Mouse (Mus musculus) ovary, postnatal 36 days (tissue): ENCODE measurements around the gene Shisal2b.
"Not testable (repeated sequence)": the region's sequence is repeated elsewhere in the genome, so short reads cannot be mapped to it uniquely, and the experiment has no call there.

ENCODE experiments used
- DNase-seq: peaks from one replicate; pipeline ENCODE4 v3.0.0; 2022; ENCODE audit warnings: low spot score, mixed read lengths

The Shisal2b gene

DNA sequence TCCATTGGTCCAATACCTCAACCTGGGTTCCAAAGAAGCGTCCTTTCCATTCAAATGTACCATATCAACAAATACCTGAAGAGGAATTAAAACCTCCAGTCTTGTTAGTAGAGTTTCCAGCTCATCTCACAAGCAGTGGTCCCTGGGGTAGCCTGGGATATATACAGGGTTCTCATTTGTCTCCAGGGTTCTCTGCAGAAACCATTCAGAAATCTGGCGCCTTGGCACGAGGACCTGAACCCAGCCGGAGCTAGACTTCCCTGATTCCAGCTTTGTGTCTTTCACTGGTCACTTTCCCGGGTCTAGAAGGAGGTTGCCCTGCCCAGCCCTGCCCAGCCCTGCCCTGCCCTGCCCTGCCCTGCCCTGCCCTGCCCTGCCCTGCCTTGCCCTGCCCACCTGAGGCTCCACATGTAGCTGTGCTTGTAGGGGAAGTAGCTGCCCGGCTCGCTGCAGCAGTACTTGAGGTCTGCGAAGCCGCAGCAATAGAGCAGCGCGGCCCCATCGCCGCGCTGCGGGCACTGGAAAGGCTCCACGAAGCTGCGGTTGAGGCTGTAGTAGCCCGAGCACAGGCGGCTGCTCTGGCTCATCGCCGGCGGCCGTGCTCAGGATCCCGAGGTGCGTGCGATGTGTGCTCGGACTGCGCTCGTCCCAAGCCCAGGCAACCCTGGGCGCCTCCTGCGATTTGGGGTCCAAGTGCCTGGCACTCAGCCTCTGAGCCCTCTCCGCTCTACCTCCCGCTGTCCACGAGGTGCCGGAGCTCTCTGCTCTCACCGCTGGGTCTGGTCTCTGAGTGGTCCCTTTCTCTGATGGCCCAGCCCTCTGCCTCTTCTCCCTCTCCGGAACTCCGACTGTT lies at the start of gene Shisal2b:
TSS of gene Shisal2b (minus strand) at position 767 of the 853 bp plus-strand sequence.
- peak; percentile 52 for DNase-seq

DNA sequence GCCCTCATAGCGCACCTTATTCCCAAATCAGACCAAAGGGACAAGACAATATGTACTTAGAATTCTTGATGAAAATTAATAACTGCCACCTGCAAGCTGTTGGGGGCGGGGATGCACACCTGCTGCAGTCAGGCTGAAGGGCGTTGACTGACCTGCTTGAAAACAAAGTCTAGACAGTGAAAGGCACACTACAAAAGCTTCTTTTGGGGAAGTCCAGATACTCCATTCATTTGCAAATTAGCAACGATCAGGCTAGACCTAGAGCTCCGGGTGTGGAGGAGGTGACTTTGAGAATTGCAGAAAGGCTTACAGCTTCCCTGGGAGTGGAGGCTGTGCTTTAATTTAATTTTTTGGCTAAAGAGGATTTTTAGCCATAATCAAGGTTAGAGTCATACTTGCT lies 47.9 kb upstream of the Shisal2b start:
- DNase-seq: not testable (repeated sequence)

DNA sequence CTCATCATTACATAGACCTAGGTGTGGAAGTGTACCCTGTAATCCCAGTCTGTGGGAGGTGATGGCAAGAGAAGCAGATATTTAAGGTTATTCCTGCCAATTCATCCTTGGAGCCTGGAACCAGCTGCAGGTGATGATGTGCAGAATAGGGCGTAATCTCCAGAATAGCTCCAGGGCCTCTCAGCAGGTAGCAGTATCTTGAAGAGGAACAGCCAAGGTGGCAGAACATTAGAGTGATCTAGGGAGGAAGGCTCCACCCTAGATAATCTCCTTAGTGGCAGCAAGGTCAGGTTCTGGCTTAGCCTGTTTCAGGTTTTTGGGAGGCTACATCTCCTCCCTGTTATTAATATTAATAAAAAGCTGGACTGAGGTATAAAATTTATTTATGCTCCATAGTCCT lies 47.3 kb upstream of the Shisal2b start:
- DNase-seq: not testable (repeated sequence)

DNA sequence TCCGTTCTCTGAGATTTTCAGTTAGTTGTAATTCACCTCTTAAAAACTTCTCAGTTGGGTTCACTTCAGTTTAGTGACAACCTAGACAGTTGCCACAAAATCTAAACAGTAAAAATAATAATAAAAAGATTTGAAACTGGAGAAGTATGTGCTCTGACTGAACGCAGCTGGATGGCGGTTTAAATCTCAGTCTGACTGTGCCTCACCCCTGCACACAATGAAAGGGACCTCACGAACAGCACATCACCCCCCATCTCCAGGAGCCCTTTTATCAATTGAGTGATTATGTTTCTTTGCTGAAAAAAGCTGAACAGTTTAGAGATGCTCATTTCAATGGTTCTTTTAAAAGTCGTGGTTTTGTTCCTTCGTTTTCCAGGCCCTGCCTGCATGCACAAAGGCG lies 45.0 kb upstream of the Shisal2b start:
- no peak for DNase-seq

DNA sequence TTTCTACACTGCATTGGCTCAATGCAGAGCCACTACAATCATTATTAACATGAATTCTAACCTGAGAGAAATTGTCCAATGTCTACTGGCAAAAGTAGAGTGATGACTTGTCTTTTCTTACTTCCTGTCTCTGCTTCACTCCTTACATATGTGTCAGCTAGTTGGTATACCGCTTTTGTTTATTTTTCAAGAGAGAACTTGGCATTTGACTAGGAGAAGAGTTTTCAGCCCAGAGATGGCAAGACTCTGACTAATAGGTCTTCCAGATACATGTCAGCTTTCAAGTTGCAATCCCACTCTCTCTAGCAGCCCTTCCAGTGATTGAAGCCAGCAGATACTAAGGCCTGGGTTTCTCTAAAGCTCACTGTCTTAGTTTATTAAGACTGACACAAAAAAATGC lies 31.1 kb upstream of the Shisal2b start:
- DNase-seq: no peak

DNA sequence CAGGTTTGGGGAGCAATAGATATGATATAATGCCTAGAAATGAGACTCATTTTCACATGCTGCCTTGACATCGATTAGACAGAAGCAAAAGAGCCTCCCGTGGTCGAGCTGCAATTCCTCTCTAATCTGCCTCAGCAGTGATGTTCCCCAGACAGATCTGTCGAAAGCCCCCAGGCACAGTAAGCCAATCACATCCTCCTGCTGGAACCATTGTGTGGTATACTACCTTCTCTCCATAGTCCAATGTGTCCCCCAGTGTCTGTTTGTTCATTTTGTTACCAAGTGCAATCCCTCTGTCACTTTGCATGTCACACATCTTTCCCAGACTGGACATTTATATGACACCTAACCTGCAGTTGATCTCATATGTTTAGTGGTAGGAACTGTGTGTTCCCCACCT lies 28.6 kb upstream of the Shisal2b start:
- DNase-seq: no peak

DNA sequence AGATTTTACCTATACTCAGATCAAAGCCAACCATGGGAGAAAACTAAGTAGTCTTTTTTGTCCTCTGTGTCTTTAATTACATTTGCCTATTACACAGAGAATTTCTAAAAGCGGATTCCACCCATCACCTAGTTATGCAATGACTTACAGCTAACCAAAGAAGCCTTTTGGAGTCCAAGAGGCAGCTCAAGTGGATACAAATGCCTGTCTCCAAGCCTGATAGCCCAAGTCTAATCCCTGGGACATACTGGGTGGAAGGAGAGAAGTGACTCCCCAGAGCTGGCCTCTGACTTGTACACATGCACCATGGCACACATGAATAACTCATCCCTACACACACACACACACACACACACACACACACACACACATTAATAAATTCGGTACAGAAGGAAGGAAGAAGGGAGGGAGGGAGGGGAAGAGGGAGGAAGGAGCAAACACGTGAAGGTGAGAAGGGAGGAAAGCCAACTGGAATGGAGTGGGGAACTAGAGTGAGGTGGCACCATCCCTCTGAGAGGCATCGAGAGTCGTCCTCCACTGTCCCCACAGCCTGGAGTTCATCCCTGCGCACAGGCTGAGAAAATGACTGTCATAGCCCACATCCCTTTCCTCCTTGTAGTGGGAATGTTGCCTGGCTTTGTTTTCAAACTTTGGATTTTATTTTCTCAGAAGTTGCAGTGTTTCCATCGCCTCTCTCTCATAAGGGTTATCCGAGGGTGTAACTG lies 22.8 kb upstream of the Shisal2b start:
- no peak for DNase-seq

DNA sequence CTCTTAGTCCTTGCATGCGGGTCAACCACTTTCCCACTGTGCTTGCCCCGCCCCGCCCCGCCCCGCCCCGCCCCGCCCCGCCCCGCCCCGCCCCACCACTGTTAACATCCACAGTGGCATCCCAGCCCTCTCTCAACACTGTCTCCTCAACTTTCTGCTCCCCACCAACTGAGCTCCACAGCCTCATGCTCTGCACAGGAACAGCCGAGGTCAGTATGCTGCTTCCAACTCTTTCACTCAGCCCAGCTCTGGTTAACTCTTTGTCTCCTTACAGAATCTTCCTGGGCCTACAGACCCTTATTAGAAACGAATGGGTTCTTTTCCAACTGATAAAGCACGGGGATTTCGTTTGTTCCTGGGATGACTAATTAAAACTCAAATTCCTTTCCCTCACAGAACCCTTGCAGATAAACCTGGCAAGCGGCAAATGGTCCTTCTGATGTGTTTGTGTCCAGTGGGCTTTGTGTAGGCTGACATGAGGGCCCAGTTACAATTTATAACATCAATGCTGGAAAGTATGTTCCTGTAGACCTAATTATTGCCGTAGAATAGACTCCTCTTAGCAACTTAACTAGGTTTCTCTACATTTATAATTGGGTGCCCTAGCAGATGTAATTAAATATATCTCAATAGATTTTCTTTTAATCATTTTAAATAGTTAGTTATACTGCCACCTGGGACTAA lies 20.0 kb upstream of the Shisal2b start:
- no peak for DNase-seq

DNA sequence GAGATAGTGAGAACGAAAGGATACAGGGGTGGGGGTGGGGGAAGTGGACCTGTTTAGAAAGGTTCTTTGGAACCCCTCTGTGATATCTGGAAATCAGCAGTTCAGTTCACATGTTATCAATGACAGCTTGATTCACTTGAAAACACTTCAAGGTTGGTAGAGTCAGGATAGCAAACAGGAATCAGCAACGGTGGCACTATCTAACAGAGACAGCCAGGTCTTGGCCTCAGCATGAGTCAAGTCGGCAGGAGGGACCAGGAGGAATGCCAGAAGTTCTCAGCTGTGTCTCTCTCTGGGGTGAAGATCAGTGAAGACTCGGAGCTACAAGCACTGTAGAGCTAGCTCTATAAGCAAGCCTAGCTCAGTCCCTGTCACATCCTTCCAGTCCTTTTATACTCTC lies 14.8 kb upstream of the Shisal2b start:
- DNase-seq: no peak

DNA sequence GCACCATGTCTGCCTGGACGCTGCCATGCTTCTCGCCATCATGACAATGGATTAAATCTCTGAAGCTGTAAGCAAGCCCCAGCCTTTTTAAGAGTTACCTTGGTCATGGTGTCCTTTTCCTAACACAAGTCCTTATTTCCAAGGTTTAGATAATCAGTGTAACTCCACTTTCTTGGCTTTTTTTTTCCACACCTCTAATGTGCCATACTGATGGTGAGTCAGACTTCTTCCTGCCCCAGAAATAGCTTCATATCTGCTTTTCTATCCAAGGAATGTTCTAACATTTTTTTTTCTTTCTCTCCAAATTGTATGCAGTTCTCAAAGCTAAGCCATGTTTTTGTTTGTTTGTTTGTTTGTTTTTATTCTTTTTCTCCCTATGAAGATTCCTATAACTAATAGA lies 6.2 kb upstream of the Shisal2b start:
- no peak for DNase-seq

DNA sequence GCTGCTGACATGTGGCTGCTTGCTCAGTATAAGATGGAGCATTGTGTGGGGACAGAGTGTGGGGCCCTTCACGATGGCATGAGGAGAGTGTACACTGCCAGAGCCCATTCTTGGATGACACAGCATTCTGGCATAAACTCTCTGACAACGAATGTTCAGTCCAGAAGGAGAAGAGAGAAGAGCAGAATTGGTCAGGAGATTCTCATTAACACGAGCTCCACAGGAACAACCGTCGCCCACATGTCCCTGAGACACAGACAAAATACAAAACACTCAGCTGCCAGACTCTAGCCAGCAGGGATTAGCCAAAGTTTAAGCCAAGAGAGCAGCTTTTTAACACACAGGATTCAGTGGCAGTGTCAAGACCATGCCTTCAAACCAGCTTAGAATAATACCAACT lies 3.0 kb upstream of the Shisal2b start:
- no peak for DNase-seq

DNA sequence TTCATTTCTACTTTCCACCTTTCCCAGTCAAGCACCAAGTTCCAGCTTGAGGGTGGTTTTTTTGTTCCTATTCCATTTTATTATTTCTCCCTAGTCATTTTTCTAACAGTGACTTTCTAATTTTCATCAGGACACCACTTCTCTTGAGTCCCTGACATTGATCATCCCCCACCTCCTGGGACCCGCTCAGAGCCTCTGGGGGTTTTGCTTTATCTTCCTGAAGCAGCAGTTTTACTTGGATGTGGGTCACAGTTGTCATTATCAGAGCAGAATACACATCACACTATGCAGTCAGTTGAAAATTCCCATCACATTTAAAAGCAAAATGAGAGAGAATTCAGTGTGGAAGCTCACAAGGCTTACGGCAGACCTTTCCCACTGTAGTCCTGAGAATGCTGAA lies 10.0 kb downstream of the Shisal2b start:
- no peak for DNase-seq

DNA sequence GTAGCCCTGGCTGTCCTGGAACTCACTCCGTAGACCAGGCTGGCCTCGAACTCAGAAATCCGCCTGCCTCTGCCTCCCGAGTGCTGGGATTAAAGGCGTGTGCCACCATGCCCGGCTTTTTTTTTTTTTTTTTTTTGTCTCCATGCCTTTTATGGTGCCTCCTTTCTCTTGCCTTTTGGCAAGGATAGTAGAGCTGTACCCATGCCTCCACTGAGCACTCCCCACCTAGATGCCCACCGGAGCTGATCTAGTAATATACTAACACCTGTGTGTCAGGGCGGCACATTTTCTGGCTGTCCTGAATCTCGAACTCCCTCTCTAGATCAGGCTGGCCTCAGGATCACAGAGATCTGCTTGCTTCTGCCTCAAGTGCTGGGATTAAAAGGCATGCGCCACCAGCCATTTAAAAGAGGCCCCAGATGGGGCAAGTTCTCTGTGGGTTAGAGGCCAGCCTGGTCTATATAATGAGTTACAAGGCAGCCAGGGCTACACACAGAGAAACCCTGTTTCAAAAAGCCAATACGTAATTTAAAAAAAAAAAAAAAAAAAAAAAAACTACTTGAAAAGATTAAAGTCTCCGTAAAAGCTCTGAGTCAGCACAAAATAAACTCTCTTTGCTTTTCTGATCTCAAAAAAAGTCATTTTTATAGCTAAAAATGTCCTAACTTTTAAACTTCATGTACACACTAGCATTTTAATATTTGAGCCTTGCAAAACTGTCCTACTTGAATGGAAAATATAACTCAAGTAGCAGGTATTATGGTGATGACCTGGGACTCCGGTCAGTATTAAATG lies 20.2 kb downstream of the Shisal2b start:
- DNase-seq: no peak

DNA sequence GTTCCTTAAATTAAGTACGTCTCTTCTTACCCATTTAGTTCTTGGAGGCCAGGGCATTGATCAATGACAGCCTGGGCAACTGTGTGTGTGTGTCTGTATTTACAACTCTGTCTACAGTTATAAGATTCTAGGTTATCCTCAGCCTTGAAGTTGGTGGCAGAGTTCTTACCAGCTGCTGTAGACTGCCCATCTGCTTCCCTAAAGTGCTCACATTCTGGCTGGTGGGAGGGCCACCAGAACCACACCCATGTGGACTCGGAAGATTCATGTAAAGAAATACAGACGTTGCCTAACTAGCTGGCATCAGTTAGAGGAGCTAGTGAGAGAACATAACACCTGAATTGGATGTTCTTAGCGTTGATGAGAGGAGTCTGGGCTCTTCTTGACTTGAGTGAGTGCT lies 21.8 kb downstream of the Shisal2b start:
- no peak for DNase-seq

DNA sequence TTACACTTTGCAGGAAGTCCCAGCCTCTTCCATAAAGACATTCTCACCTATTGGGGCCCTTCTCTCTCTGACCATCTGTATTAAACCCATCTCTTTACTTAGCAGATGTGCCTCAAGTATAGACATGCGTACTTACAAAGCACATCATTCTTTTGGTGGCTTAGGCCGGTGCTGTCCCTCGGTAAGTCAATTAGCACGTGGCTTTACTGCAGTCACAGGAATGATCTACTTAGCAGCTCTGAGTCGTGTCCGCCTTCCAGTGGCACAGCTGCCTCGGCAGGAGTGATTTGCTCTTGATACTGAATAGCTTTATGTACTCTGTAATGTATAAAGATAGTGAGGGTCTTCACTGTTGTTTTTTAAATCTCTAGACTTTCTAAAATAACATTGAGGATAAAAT lies 26.1 kb downstream of the Shisal2b start:
- no peak for DNase-seq

DNA sequence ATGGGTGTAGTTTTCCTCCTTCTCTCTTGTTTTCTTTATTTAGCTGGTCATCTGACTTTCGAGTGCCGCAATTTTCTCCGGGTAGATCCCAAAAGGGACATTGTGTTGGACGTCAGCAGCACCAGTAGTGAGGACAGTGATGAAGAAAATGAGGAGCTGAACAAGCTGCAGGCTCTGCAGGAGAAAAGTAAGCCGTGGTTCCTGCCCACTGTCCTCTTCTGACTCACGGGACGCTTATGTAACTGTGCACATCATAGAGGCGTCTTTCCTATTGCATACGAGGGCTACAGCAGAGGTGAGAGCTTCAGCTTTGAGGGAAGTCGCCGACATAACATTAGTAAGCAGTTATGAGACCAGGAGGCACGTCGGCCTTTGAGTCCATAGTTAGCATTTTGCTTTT lies 30.9 kb downstream of the Shisal2b start:
- no peak for DNase-seq

DNA sequence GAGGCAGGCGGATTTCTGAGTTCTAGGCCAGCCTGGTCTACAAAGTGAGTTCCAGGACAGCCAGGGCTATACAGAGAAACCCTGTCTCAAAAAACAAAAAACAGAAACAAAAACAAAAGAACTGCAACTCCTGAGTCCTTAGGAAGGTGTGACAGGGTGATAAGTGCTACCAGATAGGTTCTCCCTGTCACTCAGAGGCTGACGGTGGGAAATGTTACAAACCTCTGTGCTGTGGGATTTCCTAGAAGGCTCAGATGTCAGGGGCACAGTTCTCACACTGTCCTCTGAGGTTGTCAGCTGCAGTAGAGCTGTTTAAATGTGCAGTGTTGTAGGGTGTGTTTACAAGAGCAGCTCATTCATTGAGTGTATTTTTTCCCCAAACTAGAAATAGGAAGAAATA lies 38.2 kb downstream of the Shisal2b start:
- no peak for DNase-seq

DNA sequence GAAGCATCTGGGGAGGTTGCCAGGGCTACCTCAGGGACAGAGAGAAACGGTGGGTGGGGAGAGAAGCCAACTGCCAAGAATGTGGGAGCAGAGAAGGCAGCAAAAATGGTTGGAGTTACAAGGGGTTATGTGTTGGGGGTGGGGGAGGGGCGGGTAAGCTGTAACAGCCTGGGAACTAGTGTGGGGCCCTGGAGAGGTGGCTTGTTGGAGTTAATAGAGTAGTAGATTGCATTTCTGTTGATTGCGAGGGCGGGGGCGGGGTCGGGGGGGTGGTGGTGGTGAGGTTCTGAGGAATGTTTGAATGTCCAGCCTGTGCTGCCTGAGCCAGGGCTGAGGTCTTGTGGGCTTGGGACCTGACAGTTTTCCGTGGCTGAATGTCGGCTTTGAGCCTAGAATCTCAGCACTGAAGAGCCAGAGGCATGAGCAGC lies 41.3 kb downstream of the Shisal2b start:
- DNase-seq: no peak

DNA sequence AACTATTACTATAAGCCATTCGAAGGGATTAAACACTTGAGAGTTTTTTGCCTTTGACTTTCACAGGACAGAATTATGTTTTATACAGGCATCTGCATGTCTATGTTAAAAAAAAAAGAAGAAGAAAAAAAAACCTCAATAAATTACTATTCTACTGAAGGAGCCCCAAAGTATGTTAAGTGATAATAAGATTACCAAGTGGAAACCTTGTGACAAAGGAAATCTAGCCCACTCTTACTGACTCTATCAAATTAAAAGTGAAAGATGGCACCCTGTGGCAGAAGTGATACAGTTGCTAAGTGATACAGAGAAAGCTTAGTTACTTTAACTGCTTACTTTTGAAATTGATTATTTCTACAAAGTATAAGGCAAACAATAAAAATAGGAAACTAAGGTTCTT lies 41.8 kb downstream of the Shisal2b start:
- no peak for DNase-seq

DNA sequence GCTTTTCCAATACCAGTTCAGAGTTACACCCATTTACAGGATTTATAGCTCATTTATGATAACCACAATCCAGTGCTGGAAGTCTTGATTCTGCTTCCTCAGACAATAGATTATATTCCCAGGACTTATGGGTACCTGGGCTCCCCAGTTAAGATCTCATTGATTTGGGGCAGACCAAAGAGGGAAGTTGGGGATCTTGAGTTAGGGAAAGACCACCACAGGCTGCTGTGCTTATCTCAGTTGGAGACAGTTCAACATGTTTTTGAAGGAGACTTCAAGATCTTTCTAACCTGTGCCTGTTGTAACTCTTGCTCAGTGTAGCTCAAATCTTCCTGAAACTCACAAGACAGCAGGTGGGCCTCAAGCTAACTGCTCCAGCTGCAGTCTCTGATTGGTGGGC lies 42.5 kb downstream of the Shisal2b start:
- DNase-seq: no peak

DNA sequence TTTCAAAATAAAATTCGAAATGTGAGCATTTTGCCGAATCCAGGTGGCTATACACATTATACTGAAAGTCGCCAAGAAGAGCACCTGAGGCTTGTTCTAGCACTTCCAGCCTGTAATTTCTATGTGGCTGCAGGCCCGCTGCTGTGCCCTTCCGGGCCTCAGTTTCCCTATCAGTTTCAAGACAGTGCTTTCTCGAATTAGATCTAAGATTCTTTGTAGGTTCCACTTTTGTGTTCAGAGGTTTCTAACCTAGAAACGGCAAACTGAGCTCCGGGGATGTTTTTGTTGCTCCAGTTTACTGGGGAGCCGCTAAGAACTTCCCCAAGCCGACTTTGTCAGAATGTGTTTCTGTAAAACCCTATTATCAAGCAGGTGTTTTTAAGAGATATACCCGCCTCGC lies 46.0 kb downstream of the Shisal2b start:
- DNase-seq: no peak
